Mouse (Mus musculus): ENCODE results near the gene Cacnb4. TPM values are rescaled to one million over a fixed set of nuclear protein-coding genes. Genes with fewer than 3 reads are reported as not detected.

Cacnb4 gene
- polyA plus RNA-seq, 1 experiment from 2014 or later: 2.0 TPM

DNA sequence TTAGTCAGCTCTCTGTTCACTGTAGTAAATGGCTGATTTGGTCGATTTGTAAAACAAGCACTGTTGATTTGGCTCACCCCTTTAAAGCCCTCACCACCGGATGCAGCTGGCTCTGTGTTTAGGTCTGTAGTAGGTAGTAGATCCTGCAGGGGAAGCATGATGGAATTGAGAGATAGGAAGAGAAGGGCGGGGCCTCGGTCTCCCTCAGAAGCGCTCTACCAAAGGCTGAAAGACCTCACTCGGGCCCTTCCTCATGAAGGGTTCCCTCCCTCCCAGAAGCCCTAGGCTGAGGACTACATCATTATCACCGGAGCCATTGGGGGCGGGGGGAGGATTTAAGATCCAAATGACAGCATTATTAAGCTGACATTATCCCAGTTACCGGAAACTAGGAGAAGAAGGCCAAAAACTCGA lies 297.8 kb downstream of the Cacnb4 start:
- no peaks in the 10 kb centered on the region for H3K36me3 ChIP-seq (ENCODE audit: insufficient read depth, low read length)
- H3K4me1 ChIP-seq (ENCODE audit: insufficient read depth, low read length): no peaks in the 10 kb centered on the region
- H3K27ac ChIP-seq (ENCODE audit: low read length): no peak overlapping the region
- no peak overlapping the region for H3K4me3 ChIP-seq (ENCODE audit: low read length)
- 70% methylated on average over 10 of the region's 10 CpGs for WGBS
- no peak for ATAC-seq (ENCODE audit: low FRiP score, low TSS enrichment)
- no peak overlapping the region for H3K9ac ChIP-seq (replicated peaks; ENCODE audit: low read length)
- H3K4me2 ChIP-seq (replicated peaks; ENCODE audit: low read depth, low read length): no peak overlapping the region
- H3K9me3 ChIP-seq (ENCODE audit: low read length): no peaks in the 10 kb centered on the region
- no peaks in the 10 kb centered on the region for H3K27me3 ChIP-seq (ENCODE audit: insufficient read depth, low read length)

GRCm38 (mm10) chr2:52378448-52378804 lies 298.2 kb downstream of the Cacnb4 start, which contains the start of gene Neb:
Gene Neb (minus strand): TSS chr2:52378474.
- Histone ChIP-seq H3K4me1 (ENCODE audit: insufficient read depth, low read length) (no peaks in the 10 kb centered on the region), H3K4me2 (replicated peaks; ENCODE audit: low read depth, low read length) (no peak within 1 kb of the TSS), H3K27ac (ENCODE audit: low read length) (no peak within 1 kb of the TSS), H3K9ac (replicated peaks; ENCODE audit: low read length) (no peak within 1 kb of the TSS), H3K27me3 (ENCODE audit: insufficient read depth, low read length) (no peaks in the 10 kb centered on the region), H3K4me3 (ENCODE audit: low read length) (no peak within 1 kb of the TSS), H3K9me3 (ENCODE audit: low read length) (no peaks in the 10 kb centered on the region), H3K36me3 (ENCODE audit: insufficient read depth, low read length) (no peaks in the 10 kb centered on the region)
- no peak; the same call in 1 of the 2 replicates for ATAC-seq (ENCODE audit: low FRiP score, low TSS enrichment)
- WGBS: 69% methylated on average over 7 of the region's 7 CpGs

Other genes starting within 250 kb of the Cacnb4 start
- 37.3 and 39.7 TPM in 2 replicates for gene Stam2, start 65.5 kb upstream of the Cacnb4 start, polyA plus RNA-seq (2015; fragmentation: Nextera tagmentation; extraction: Ambion mirVana)
- gene Fmnl2, start 181.0 kb upstream of the Cacnb4 start, polyA plus RNA-seq (2015; fragmentation: Nextera tagmentation; extraction: Ambion mirVana): 5.7 and 6.4 TPM in 2 replicates